In genomic region chr9:53389109-53389508, GRCm38 (mm10) we compare ENCODE assay signal across 26 mouse cellular contexts. TPM values are rescaled to one million over a fixed set of nuclear protein-coding genes. Genes with fewer than 3 reads are reported as not detected.
A peak's percentile ranks its signal among the peaks of the same experiment; 100 is the strongest.
DNase-seq lines count a peak whose midpoint lies in the region; ATAC-seq and TF ChIP-seq lines count a peak whose summit lies in the region.
"Had no signal": no experiment of that assay in that cellular context is flagged by ENCODE, and none has a peak within 500 bp of the region (broad histone marks: within the 10 kb centered on the region; RNA-seq: fewer than 3 reads in every experiment).

No protein-coding gene starts in this region.

- TF ChIP-seq POLR2A in lung, adult 2 months (IDR thresholded peaks at IDR 0.05; ENCODE audit: borderline replicate concordance, extremely low read depth, low read depth, low read length) = peak; percentile 40; the same call in 1 of the 2 replicates

- 0 out of 2 replicates have a peak overlapping the region, but pooled peaks have one; percentile 3 for H3K9ac ChIP-seq in heart, embryonic 12.5 days
- H3K9ac ChIP-seq: embryonic facial prominence, embryonic 12.5 days; embryonic facial prominence, embryonic 15.5 days; forebrain, embryonic 12.5 days; forebrain, embryonic 15.5 days; heart, embryonic 13.5 days; hindbrain, embryonic 12.5 days; hindbrain, embryonic 15.5 days had no signal

- H3K4me3 ChIP-seq in heart, embryonic 12.5 days = no peak overlapping the region
- no peak overlapping the region for H3K4me3 ChIP-seq in lung, adult 2 months (replicated peaks; ENCODE audit: extremely low read depth, low read depth, low read length)
- H3K4me3 ChIP-seq: embryonic facial prominence, embryonic 12.5 days; embryonic facial prominence, embryonic 15.5 days; forebrain, embryonic 12.5 days; forebrain, embryonic 15.5 days; heart, embryonic 13.5 days; hindbrain, embryonic 12.5 days; hindbrain, embryonic 15.5 days had no signal

- H3K27ac ChIP-seq in heart, embryonic 12.5 days (ENCODE audit: poor library complexity, severe bottlenecking) = no peak overlapping the region
- H3K27ac ChIP-seq: embryonic facial prominence, embryonic 12.5 days; embryonic facial prominence, embryonic 15.5 days; forebrain, embryonic 12.5 days; forebrain, embryonic 15.5 days; heart, embryonic 13.5 days; hindbrain, embryonic 12.5 days; hindbrain, embryonic 15.5 days had no signal

- H3K4me2 ChIP-seq in heart, embryonic 12.5 days = no peak overlapping the region
- H3K4me2 ChIP-seq: embryonic facial prominence, embryonic 12.5 days; embryonic facial prominence, embryonic 15.5 days; forebrain, embryonic 12.5 days; forebrain, embryonic 15.5 days; heart, embryonic 13.5 days; hindbrain, embryonic 12.5 days; hindbrain, embryonic 15.5 days had no signal

- no peaks in the 10 kb centered on the region for H3K9me3 ChIP-seq in heart, embryonic 12.5 days (replicated peaks)
- H3K9me3 ChIP-seq: embryonic facial prominence, embryonic 12.5 days; embryonic facial prominence, embryonic 15.5 days; forebrain, embryonic 12.5 days; forebrain, embryonic 15.5 days; G1E; heart, embryonic 13.5 days; hindbrain, embryonic 12.5 days; hindbrain, embryonic 15.5 days had no signal

- no peaks in the 10 kb centered on the region for H3K27me3 ChIP-seq in heart, embryonic 12.5 days (replicated peaks)
- H3K27me3 ChIP-seq: CH12.LX; embryonic facial prominence, embryonic 12.5 days; embryonic facial prominence, embryonic 15.5 days; forebrain, embryonic 12.5 days; forebrain, embryonic 15.5 days; heart, embryonic 13.5 days; hindbrain, embryonic 12.5 days; hindbrain, embryonic 15.5 days; Patski had no signal

- no peak for ATAC-seq in heart, embryonic 12.5 days (ENCODE audit: insufficient number of reproducible peaks, low FRiP score)
- no peak for ATAC-seq in granulocyte monocyte progenitor cell, adult 5-6 weeks (replicated peaks; ENCODE audit: poor library complexity, severe bottlenecking)
- ATAC-seq: forebrain, embryonic 15.5 days; Patski had no signal

- peaks cover 15% of the 10 kb centered on the region; the same call in 1 of the 2 replicates for H3K36me3 ChIP-seq in heart, embryonic 12.5 days
- H3K36me3 ChIP-seq: forebrain, embryonic 12.5 days; forebrain, embryonic 15.5 days; G1E; hindbrain, embryonic 12.5 days; hindbrain, embryonic 15.5 days had no signal

- TF ChIP-seq CTCF in lung, adult 2 months (IDR thresholded peaks at IDR 0.05; ENCODE audit: insufficient read depth, low read length) = no peak

- H3K4me1 ChIP-seq in heart, embryonic 12.5 days (replicated peaks) = no peaks in the 10 kb centered on the region
- H3K4me1 ChIP-seq in lung, adult 2 months (ENCODE audit: control insufficient read depth, insufficient read depth, low read length) = no peaks in the 10 kb centered on the region
- H3K4me1 ChIP-seq: embryonic facial prominence, embryonic 12.5 days had no signal

- intact Hi-C loops in heart, postnatal 25 days (cut with DNase I) = no loop called here

- no peak for DNase-seq in heart, postnatal 25 days (ENCODE audit: low spot score)
- peak; percentile 36 for DNase-seq in lung, adult 2 months
- DNase-seq in lung, postnatal 4 days = no peak
- DNase-seq in lung, postnatal 36 days = peak; percentile 62
- DNase-seq in embryo, embryonic 10 days (ENCODE audit: low spot score) = no peak
- DNase-seq: adrenal gland, postnatal 10 days; adrenal gland, postnatal 36 days; B cell, adult 2 months; cerebellum, adult 18-20 months; cerebellum, adult 9-10 months; cerebellum, postnatal 14 days; gastrocnemius, postnatal 14 days; heart, adult 18-20 months; heart, postnatal 14 days had no signal

- 84% methylated on average over 3 of the region's 3 CpGs for WGBS in heart, embryonic 12.5 days
- 68% methylated on average over 3 of the region's 3 CpGs for WGBS in lung, adult 2 months

RNA-seq across cellular contexts. Expression of gene Kdelc2, which starts 5.3 kb away (rescaled TPM):
- polyA plus RNA-seq in heart, embryonic 12.5 days (2016; fragmentation: Nextera tagmentation; extraction: Ambion mirVana) = 24.2 and 27.1 TPM in 2 replicates
- total RNA-seq in heart, postnatal 25 days (2021) = 1 to 10 TPM; 9.4 to 9.5 TPM
- polyA plus RNA-seq in lung, adult 2 months (2012; rRNA removed) = 11.5 and 14.2 TPM in 2 replicates
- 7.3 and 14.1 TPM in 2 replicates for total RNA-seq in granulocyte monocyte progenitor cell, adult 5-6 weeks (2014; fragmentation: Nextera tagmentation)
- 11.4 and 12.2 TPM in 2 replicates for total RNA-seq in granulocyte monocyte progenitor cell, adult 5-6 weeks (2017)
- total RNA-seq: CH12.LX had no signal
- polyA plus RNA-seq: G1E had no signal

RNA-seq across cellular contexts. Expression of gene 4930550C14Rik, which starts 13.0 kb away (rescaled TPM):
- polyA plus RNA-seq in heart, embryonic 12.5 days (2016; fragmentation: Nextera tagmentation; extraction: Ambion mirVana) = 0.23 and 1.0 TPM in 2 replicates
- under 1 TPM in 1 of 2 experiments, not detected in 1; 0.26 TPM for total RNA-seq in heart, postnatal 25 days (2021)
- polyA plus RNA-seq in lung, adult 2 months (2012; rRNA removed) = 0.55 and 1.3 TPM in 2 replicates
- total RNA-seq in granulocyte monocyte progenitor cell, adult 5-6 weeks (2014; fragmentation: Nextera tagmentation) = not detected in 2 replicates
- 0.22 TPM in 1 of 2 replicates, not detected in the other for total RNA-seq in granulocyte monocyte progenitor cell, adult 5-6 weeks (2017)
- total RNA-seq: G1E; heart, adult 18-20 months had no signal
- polyA plus RNA-seq: forebrain, embryonic 15.5 days; G1E had no signal

Comparison
In these comparisons a context has a peak if more than half of its experiments do, and no peak if none do; other contexts are left out.
1. DNase-seq: peak in lung, adult 2 months (single experiment) and lung, postnatal 36 days (single experiment); none in heart, postnatal 25 days (single experiment), lung, postnatal 4 days (0 of 2) and embryo, embryonic 10 days (single experiment).